Mouse (Mus musculus): ENCODE measurements around the gene Sgsm1.

The Sgsm1 gene

GRCm38 (mm10) chr5:113313998-113314397, 3.4 kb upstream of the Sgsm1 start:
- DNase-seq = peak in 1 of 2 experiments; percentile 7

GRCm38 (mm10) chr5:113309491-113310376, 852 bp downstream of the Sgsm1 start:
- no peak for DNase-seq

DNA sequence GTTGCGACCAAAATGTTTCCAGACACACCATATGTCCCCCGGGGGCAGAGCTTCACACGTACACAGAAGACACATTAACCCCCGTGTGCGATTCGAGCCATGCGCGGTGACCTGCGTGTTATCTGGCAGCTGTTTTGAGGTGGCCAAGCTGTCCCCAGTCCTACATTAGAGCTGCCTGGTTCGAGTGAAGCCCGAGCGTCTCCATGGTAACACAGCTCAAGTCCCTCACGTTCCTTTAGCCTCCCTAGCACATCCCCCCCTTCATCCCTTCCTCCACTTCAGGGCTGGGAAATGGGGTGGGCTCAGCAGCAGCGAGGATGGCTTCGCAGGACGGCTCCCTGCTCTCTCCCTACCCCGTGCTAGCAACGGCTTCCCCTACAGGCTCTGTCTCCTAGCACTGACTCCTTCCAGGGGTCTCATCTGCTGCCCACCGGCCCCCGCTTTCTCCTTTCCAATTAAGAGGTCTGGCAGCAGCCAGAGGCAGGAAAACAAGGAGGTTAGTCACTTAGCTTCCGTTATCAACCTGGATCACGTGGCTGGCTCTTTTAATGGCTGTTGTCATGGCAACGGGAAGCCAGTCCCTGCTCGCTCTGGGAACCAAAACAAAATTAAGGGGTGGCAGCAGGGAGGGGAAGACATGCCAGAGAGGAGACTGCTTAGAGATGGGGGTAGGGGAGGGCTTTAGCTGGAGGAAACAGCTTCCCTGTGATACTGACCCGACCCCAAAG, 3.7 kb downstream of the Sgsm1 start:
- no peak for DNase-seq

DNA sequence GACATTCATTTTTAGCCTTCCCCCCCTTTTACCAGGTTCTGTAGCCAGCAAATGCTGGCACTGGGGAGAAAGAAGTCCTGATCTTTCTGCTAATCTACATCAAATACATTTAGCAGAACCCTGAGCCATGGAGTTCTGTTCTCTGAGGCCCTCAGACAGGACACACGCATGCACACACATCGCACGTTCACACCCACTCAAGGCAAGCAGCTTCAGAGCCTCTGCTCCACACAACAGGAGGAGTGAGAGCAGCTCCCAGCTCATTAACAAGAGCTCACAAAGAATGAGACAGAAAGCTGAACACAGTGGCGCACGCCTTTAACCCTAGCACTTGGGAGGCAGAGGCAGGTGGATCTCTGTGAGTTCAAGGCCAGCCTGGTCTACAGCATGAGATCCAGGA, 6.1 kb downstream of the Sgsm1 start:
- DNase-seq = no peak

GRCm38 (mm10) chr5:113301841-113302240, 8.7 kb downstream of the Sgsm1 start:
- no peak for DNase-seq

DNA sequence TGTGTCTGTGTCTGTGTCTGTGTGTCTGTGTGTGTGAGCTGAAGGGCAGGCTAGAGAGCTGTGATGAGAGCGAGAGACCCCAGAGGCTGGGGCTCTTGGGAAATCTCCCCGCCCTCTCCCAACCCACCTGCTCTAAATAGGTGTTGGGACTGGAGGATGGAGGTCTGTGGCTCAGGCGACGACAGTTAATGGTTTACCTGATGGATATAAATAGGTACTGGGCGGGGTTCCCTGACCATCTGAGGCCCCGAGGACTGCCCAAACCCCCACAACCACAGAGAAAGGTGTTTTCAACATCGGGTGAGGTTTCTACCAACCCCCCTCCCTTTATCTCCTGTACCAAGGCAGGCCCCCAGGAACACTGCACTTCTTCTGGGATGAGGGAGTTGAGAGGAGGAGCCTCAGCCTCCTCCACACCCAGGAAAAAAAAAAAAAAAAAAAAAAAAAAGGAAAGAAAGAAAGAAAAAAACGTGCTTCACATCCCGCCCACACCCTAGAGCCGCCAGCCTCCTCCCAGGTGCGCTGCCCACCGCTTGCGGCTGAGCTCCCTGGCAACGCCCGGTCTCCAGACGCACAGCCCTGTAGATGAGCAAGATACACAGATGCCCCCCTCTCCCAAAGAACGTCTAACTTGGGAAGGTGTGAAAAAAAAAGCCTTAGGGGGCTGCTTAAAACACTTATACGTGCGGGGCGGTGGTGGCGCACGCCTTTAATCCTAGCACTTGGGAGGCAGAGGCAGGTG, 10.3 kb downstream of the Sgsm1 start:
- DNase-seq = no peak

DNA sequence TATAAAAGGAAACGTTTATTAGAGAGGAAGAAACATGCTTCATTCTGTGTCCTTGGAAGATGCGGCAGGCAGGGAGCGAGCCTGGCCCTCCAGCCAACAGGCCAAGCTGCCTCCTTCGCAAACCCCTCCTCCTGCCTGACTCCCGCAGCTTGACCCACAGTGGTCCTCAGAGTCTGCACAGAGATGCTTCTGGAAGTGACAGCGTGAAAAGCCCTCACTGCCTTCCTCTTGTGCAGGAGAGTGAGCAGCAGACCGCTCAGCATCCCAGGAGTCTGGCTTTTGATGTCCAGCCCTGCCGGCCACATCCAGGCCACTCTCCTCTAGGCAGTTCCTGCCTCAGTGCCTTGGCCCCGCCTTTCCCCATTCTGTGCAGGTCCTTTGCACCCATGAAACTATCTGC, 11.2 kb downstream of the Sgsm1 start:
- no peak for DNase-seq

DNA sequence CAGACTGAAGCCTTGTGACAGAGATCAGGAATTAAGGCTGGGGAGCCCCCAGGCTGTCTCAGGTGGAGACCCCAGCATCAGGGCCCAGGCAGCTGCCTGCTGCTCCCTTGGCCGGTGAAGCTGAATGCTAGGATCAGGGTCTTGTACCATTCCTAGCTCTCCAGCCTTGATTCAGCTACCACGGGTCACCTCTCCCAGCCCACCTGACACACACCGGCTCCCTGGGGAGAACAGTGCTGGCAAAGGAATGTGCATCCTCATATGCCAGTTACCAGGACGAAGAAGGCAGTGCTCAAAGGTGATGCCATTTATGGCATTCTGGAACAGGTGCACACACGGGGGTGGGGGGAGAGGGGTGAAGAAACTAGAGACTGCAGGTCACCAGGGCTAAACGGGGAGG, 11.8 kb downstream of the Sgsm1 start:
- no peak for DNase-seq

- DNase-seq = no peak
Measured at GRCm38 (mm10) chr5:113298040-113298439, 12.5 kb downstream of the Sgsm1 start.

DNA sequence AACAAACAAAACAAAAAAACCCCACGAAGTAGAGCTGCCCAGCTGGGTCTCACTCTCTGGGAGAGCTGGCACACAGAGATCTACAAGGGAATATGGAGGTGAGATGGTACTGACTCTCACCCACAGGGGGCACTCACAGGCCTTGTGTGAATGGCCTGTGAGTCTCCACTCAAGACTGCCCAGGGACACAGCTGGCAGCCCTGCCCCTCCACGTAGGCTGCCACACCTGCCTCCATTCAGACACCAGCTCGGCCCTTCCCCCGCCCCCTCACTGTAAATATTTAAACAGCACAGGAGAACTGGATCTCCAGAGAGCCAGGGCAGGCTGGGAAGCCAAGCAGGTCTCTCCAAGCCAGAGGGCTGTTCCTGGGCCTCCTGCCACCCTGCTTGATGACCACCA, 14.8 kb downstream of the Sgsm1 start:
- no peak for DNase-seq

- DNase-seq = no peak
Measured at GRCm38 (mm10) chr5:113294575-113294974, 16.0 kb downstream of the Sgsm1 start.

DNA sequence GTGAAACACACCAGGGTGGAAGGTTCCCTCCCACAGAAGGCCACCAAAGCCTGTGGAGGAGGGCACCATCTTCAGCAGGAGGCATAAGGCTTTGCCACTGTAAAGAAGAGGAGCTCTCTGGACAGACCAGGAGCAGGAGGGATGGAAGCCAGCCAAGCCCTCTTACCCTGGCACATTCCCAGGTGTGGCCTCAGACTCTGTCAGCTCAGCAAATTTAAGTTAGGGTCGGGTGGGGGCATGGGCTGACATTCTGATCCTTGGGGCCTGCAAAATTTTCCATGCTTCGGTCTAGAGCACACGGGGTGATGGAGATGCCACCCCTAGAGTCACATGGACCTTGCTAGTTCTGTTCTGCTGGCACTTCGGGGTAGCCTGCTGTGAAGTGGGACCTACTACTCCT, 17.1 kb downstream of the Sgsm1 start:
- DNase-seq = no peak

GRCm38 (mm10) chr5:113292832-113293231, 17.8 kb downstream of the Sgsm1 start:
- no peak for DNase-seq

GRCm38 (mm10) chr5:113292179-113292578, 18.4 kb downstream of the Sgsm1 start:
- DNase-seq = no peak

DNA sequence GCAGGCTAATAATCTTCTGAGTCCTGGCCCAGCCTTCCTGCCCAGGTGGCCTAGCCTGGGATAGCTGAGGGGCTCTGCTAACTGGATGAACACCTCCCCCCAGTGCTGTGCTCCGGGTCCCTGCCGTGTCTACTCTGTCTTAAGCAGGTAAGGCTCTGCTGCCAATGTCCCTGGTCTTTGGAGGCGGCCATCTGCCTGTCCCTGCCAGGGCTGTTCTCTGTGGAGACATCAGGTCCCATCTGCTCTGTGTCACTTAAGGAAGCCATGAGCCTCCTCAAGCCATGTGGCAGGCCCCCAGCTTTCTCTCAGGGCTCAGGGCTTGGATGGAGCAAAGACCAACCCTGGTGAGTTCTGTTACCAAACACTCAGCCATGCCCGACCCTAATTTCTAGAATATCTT, 19.5 kb downstream of the Sgsm1 start:
- no peak for DNase-seq

DNA sequence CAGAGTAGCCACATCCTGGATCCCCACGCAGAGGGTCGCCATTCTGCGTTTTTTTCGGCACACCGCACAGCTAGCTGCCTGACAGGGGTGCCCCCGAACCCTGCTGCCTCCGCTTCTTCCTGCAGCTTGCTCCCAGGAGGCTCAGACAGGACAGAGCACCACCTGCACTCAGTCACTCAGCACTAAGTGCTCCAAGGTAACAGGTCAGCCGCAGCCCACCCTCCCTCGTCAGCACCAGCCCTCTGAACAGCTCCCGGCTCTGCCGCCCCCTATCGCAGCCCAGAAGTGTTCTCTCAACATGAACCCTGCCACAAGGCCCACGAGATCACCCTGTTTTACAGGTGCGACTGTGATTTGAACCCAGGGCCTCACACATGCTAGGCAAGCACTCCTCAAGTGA, 20.4 kb downstream of the Sgsm1 start:
- no peak for DNase-seq

GRCm38 (mm10) chr5:113288490-113288889, 22.1 kb downstream of the Sgsm1 start:
- DNase-seq = no peak

- DNase-seq = no peak
Measured at GRCm38 (mm10) chr5:113287762-113288161, 22.8 kb downstream of the Sgsm1 start.

GRCm38 (mm10) chr5:113286591-113287520, 23.7 kb downstream of the Sgsm1 start:
- DNase-seq = peak in 1 of 2 experiments; percentile 14

GRCm38 (mm10) chr5:113286048-113286447, 24.5 kb downstream of the Sgsm1 start:
- DNase-seq = no peak

GRCm38 (mm10) chr5:113285541-113285940, 25.0 kb downstream of the Sgsm1 start:
- no peak for DNase-seq

DNA sequence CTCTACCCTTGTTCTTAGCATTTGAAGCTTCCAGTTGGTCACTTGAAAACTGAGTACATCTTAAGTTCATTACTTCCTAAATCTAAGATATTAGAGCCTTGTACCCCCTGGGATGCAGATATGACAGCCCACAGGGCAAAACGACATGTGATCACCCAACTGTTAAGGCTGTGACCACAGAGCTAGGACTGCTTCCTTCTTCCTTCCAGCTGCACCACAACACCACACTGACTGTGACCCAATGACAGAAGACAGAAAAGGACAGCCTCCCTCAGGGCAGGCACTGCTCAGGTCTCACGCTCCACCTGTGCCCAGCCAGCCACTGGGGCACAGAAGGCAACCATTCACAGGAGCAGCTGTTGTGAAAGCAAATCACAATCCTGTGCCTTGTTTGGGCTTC, 26.9 kb downstream of the Sgsm1 start:
- no peak for DNase-seq
